Mouse (Mus musculus) myocyte (in vitro differentiated cells): ENCODE data around the gene Lmbr1. TPM values are rescaled to one million over a fixed set of nuclear protein-coding genes. Genes with fewer than 3 reads are reported as not detected.

Experiments
- H3K27me3 ChIP-seq: one replicate; pipeline ENCODE4 v1.6.1; 2011; ENCODE audit not compliant: control insufficient read depth, insufficient read depth, insufficient read length
- H3K36me3 ChIP-seq: one replicate; pipeline ENCODE4 v1.6.1; 2011; ENCODE audit not compliant: control insufficient read depth, insufficient read depth
- H3K4me2 ChIP-seq: one replicate; pipeline ENCODE4 v1.6.1; 2011; ENCODE audit warnings: low read depth, control low read depth
- H3K4me3 ChIP-seq: one replicate; pipeline ENCODE4 v1.5.1; 2011; ENCODE audit warnings: mild to moderate bottlenecking, control low read depth, moderate library complexity
- H3K79me2 ChIP-seq: one replicate; pipeline ENCODE4 v1.6.1; 2011; ENCODE audit not compliant: control insufficient read depth, insufficient read depth
- H3ac ChIP-seq: one replicate; pipeline ENCODE4 v1.6.1; 2011; ENCODE audit not compliant: control insufficient read depth, insufficient read length
- CEBPB ChIP-seq: IDR thresholded peaks from 2 replicates; pipeline ENCODE4 v1.6.1; 2011; ENCODE audit warnings: mild to moderate bottlenecking, moderate library complexity; ENCODE audit not compliant: poor library complexity, insufficient read depth, severe bottlenecking
- E2F4 ChIP-seq: IDR thresholded peaks from one replicate; pipeline ENCODE4 v1.6.1; 2011; ENCODE audit warnings: mild to moderate bottlenecking, control low read depth, moderate library complexity; ENCODE audit not compliant: insufficient read depth
- MAX ChIP-seq: IDR thresholded peaks from one replicate; pipeline ENCODE4 v1.6.1; 2011; ENCODE audit warnings: low read depth, mild to moderate bottlenecking, control low read depth
- MYOD1 ChIP-seq, 3 experiments: IDR thresholded peaks; one replicate each; pipeline ENCODE4 v1.6.1; 2011; ENCODE audit warnings: control low read depth in 2 of 3, low read depth in 2 of 3, mild to moderate bottlenecking in 2 of 3, moderate library complexity in 1 of 3; ENCODE audit not compliant: insufficient read length in 2 of 3, control insufficient read depth in 1 of 3
- MYOG ChIP-seq, 3 experiments: IDR thresholded peaks; one replicate each; pipeline ENCODE4 v1.6.1; 2011; ENCODE audit warnings: control low read depth in 2 of 3, low read depth in 2 of 3, mild to moderate bottlenecking in 2 of 3; ENCODE audit not compliant: insufficient read length in 2 of 3, control insufficient read depth in 1 of 3, insufficient read depth in 1 of 3
- POLR2A ChIP-seq: IDR thresholded peaks from one replicate; pipeline ENCODE4 v1.6.1; 2011; ENCODE audit warnings: low read depth, mild to moderate bottlenecking, control low read depth, moderate library complexity; ENCODE audit not compliant: insufficient read length
- POLR2AphosphoS2 ChIP-seq: IDR thresholded peaks from one replicate; pipeline ENCODE4 v1.6.1; 2011; ENCODE audit warnings: low read depth, control low read depth; ENCODE audit not compliant: insufficient read length
- REST ChIP-seq: IDR thresholded peaks from one replicate; pipeline ENCODE4 v1.6.1; 2011; ENCODE audit warnings: mild to moderate bottlenecking, control low read depth, moderate library complexity; ENCODE audit not compliant: insufficient read depth, insufficient read length
- SRF ChIP-seq: IDR thresholded peaks from one replicate; pipeline ENCODE4 v1.6.1; 2011; ENCODE audit warnings: low read depth; ENCODE audit not compliant: control insufficient read depth, insufficient read length
- TCF12 ChIP-seq: IDR thresholded peaks from one replicate; pipeline ENCODE4 v1.6.1; 2011; ENCODE audit warnings: mild to moderate bottlenecking, control low read depth; ENCODE audit not compliant: poor library complexity, insufficient read depth, severe bottlenecking
- TCF3 ChIP-seq: IDR thresholded peaks from one replicate; pipeline ENCODE4 v1.6.1; 2011; ENCODE audit warnings: low read depth, control low read depth; ENCODE audit not compliant: insufficient read length
- USF1 ChIP-seq: IDR thresholded peaks from one replicate; pipeline ENCODE4 v1.6.1; 2011; ENCODE audit warnings: low read depth, mild to moderate bottlenecking, control low read depth, moderate library complexity
- polyA plus RNA-seq: library from polyadenylated mRNA; unstranded; fragments of >200 nt; fragmentation: generic; extraction: Trizol; gene quantifications from one replicate; pipeline ENCODE4 v1.2.1, GENCODE M21; 2012; ENCODE audit warnings: missing spikeins

The Lmbr1 gene
- polyA plus RNA-seq, 1 experiment: 2.9 TPM

GRCm38 (mm10) chr5:29388944-29389765, 11.0 kb upstream of the Lmbr1 start:
- no peaks in the 10 kb centered on the region for H3K79me2 ChIP-seq
- no peak overlapping the region for H3K4me3 ChIP-seq
- no peaks in the 10 kb centered on the region for H3K36me3 ChIP-seq
- H3K27me3 ChIP-seq: peaks cover 13% of the 10 kb centered on the region
- no peak overlapping the region for H3K4me2 ChIP-seq
- TF ChIP-seq MAX: no peak
- no peak for TF ChIP-seq TCF12
- no peak for TF ChIP-seq SRF
- no peak for TF ChIP-seq REST
- no peak for TF ChIP-seq POLR2AphosphoS2
- TF ChIP-seq MYOG (IDR thresholded peaks at IDR 0.05; ENCODE audit: control insufficient read depth in 1 of 3, insufficient read depth in 1 of 3, insufficient read length in 2 of 3, low read depth in 2 of 3): no peak
- no peak for TF ChIP-seq POLR2A
- TF ChIP-seq MYOD1 (IDR thresholded peaks at IDR 0.05; ENCODE audit: control insufficient read depth in 1 of 3, insufficient read length in 2 of 3, low read depth in 2 of 3): no peak
- TF ChIP-seq TCF3: no peak
- TF ChIP-seq USF1: no peak
- no peak for TF ChIP-seq CEBPB
- TF ChIP-seq E2F4: no peak
- no peak overlapping the region for H3ac ChIP-seq

- Histone ChIP-seq H3K27me3 (peaks cover 5% of the 10 kb centered on the region), H3K4me3 (no peak overlapping the region), H3K4me2 (peak overlapping the region; percentile 63), H3K36me3 (no peaks in the 10 kb centered on the region), H3ac (no peak overlapping the region), H3K79me2 (no peaks in the 10 kb centered on the region)
- TF ChIP-seq MAX: no peak
- 0 out of 2 replicates have a peak, but pooled peaks have one; percentile 37 for TF ChIP-seq CEBPB
Measured at GRCm38 (mm10) chr5:29388181-29388943, 10.2 kb upstream of the Lmbr1 start.

GRCm38 (mm10) chr5:29387591-29387990, 9.4 kb upstream of the Lmbr1 start:
- H3K27me3 ChIP-seq: no peaks in the 10 kb centered on the region
- no peaks in the 10 kb centered on the region for H3K36me3 ChIP-seq
- peak overlapping the region; percentile 63 for H3K4me2 ChIP-seq
- no peak overlapping the region for H3K4me3 ChIP-seq
- no peak overlapping the region for H3ac ChIP-seq
- TF ChIP-seq E2F4 (no peak), REST (no peak), CEBPB (no peak)
- no peaks in the 10 kb centered on the region for H3K79me2 ChIP-seq

- no peak overlapping the region for H3ac ChIP-seq
- no peak for TF ChIP-seq CEBPB
- no peak for TF ChIP-seq POLR2AphosphoS2
- no peaks in the 10 kb centered on the region for H3K27me3 ChIP-seq
- H3K36me3 ChIP-seq: no peaks in the 10 kb centered on the region
- no peak overlapping the region for H3K4me2 ChIP-seq
- no peak overlapping the region for H3K4me3 ChIP-seq
- no peaks in the 10 kb centered on the region for H3K79me2 ChIP-seq
Measured at GRCm38 (mm10) chr5:29382776-29383175, 4.6 kb upstream of the Lmbr1 start.

GRCm38 (mm10) chr5:29380091-29380490, 1.9 kb upstream of the Lmbr1 start:
- Histone ChIP-seq H3K27me3 (no peaks in the 10 kb centered on the region), H3K4me3 (no peak overlapping the region), H3K36me3 (no peaks in the 10 kb centered on the region), H3K79me2 (no peaks in the 10 kb centered on the region), H3ac (no peak overlapping the region), H3K4me2 (no peak overlapping the region)
- TF ChIP-seq POLR2AphosphoS2: no peak
- no peak for TF ChIP-seq POLR2A
- no peak for TF ChIP-seq SRF
- TF ChIP-seq TCF3: no peak
- TF ChIP-seq TCF12: no peak
- TF ChIP-seq MAX: no peak
- TF ChIP-seq E2F4: no peak
- TF ChIP-seq USF1: no peak
- TF ChIP-seq MYOD1 (IDR thresholded peaks at IDR 0.05; ENCODE audit: control insufficient read depth in 1 of 3, insufficient read length in 2 of 3, low read depth in 2 of 3): no peak
- TF ChIP-seq CEBPB: no peak
- TF ChIP-seq MYOG (IDR thresholded peaks at IDR 0.05; ENCODE audit: control insufficient read depth in 1 of 3, insufficient read depth in 1 of 3, insufficient read length in 2 of 3, low read depth in 2 of 3): no peak
- no peak for TF ChIP-seq REST
